Mouse (Mus musculus): Measurements from ENCODE around the gene Grid1. TPM values are rescaled to one million over a fixed set of nuclear protein-coding genes. Genes with fewer than 3 reads are reported as not detected.

The Grid1 gene
- polyA plus RNA-seq, 1 experiment from 2014 or later, result 0.65 TPM

- 89% methylated on average over 3 of the region's 3 CpGs for WGBS
- Histone ChIP-seq H3K27me3 (0 out of 2 replicates have a peak, but pooled peaks cover 3% of the 10 kb centered on the region), H3K36me3 (no peaks in the 10 kb centered on the region), H3K4me2 (replicated peaks) (no peak overlapping the region), H3K27ac (no peak overlapping the region), H3K4me3 (no peak overlapping the region), H3K9me3 (no peaks in the 10 kb centered on the region), H3K9ac (no peak overlapping the region), H3K4me1 (no peaks in the 10 kb centered on the region)
- ATAC-seq (ENCODE audit: insufficient number of reproducible peaks, insufficient read depth, low FRiP score, low TSS enrichment), result no peak
These were observed 64.7 kb downstream of the Grid1 start for GRCm38 (mm10) chr14:34884611-34885010.

DNA sequence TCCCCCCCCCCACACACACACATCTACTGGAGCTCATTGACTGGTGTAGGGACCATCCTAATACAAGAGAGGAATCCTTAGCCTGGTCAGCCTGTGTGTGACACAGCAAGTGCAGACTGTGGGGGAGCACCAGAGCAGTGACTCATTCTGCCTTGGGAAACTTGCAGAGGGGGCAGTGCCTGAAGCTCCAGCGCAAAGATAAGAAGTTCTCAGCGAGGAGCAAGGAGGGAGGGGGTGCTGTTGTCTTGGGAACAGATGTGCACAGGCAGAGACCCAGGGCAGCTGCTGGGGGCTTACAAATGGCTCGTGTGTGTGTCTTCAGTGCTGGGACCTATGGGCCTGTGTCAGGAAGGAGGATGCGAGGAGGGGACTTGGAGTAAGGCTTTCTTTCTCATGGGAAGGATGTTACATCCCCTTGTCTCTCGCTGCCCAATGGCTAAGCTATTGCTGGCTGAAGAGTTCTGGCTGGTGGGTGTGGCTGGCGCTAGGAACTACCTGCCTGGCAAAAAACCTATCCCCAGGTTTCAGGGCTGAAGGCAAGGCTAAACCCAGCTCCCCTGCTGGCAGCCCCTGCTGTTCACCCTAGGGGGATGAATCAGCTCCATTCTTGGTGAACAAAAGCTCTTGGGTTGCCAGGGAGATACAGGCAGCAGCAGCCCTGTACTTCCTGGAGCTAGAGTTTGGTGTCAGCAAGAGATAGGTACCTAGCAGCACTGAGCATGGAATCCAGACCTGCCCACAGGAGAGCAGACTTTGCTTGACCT, 72.0 kb downstream of the Grid1 start:
- 7% methylated on average over 6 of the region's 6 CpGs for WGBS
- no peak; the same call in 1 of the 2 replicates for ATAC-seq (ENCODE audit: insufficient number of reproducible peaks, insufficient read depth, low FRiP score, low TSS enrichment)
- no peaks in the 10 kb centered on the region for H3K9me3 ChIP-seq

DNA sequence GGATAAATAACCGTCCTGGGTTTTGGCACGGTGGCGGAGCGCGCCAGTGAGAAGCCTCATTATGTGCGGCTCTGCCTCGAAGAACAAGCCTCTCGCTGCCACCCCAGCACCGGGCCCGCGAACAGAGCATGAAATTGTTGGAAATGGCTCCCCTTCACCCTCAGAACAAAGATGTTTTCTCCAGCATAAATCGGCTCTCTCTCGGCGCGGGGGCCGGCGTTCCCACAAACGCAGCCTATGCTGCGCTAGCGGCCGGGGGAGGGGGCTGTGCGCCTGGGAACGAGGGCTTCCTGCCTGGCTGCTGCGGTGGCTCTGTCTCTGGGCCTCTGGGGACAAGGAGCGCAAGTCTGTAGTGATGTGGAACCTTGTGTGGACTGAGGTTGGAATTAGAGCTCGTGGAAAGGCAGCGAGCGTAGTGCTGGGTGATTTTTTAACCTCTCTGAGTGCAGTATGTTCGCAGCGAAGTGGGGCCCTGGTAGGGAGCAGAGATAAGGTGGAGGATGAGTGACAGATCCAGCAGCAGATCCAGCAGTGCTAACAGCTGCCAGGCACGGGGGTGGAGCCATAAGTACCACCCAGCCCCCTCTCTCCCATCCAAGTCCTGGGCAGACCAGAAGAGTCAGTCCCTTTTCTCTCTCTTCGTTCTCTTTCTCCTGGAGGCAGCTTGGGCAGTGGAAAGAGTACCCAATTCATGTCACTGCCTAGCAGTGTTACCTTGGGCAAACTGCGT, 76.5 kb downstream of the Grid1 start:
- Histone ChIP-seq H3K27ac (no peak overlapping the region), H3K9me3 (no peaks in the 10 kb centered on the region), H3K4me3 (peak overlapping the region; percentile 34), H3K4me2 (replicated peaks) (peak overlapping the region; percentile 69), H3K36me3 (no peaks in the 10 kb centered on the region), H3K9ac (peak overlapping the region; percentile 40; the same call in 1 of the 2 replicates), H3K4me1 (peaks cover 4% of the 10 kb centered on the region; the same call in 1 of the 2 replicates), H3K27me3 (peaks cover 22% of the 10 kb centered on the region)
- no peak; the same call in 1 of the 2 replicates for ATAC-seq (ENCODE audit: insufficient number of reproducible peaks, insufficient read depth, low FRiP score, low TSS enrichment)
- WGBS, result 6% methylated on average over 33 of the region's 33 CpGs

More for the DNA sequence above, 72.0 kb downstream of the Grid1 start:
- Histone ChIP-seq H3K4me1 (peaks cover 4% of the 10 kb centered on the region; the same call in 1 of the 2 replicates), H3K9ac (no peak overlapping the region), H3K27ac (no peak overlapping the region), H3K4me2 (replicated peaks) (no peak overlapping the region), H3K4me3 (no peak overlapping the region), H3K27me3 (peaks cover 18% of the 10 kb centered on the region), H3K36me3 (no peaks in the 10 kb centered on the region)

- 45% methylated on average over 4 of the region's 4 CpGs for WGBS
- Histone ChIP-seq H3K9ac (no peak overlapping the region), H3K27ac (no peak overlapping the region), H3K36me3 (no peaks in the 10 kb centered on the region), H3K9me3 (no peaks in the 10 kb centered on the region), H3K4me1 (no peaks in the 10 kb centered on the region), H3K4me2 (replicated peaks) (no peak overlapping the region), H3K27me3 (no peaks in the 10 kb centered on the region), H3K4me3 (no peak overlapping the region)
- no peak for ATAC-seq (ENCODE audit: insufficient number of reproducible peaks, insufficient read depth, low FRiP score, low TSS enrichment)
These were observed 83.9 kb downstream of the Grid1 start for GRCm38 (mm10) chr14:34903854-34904253.

GRCm38 (mm10) chr14:34905697-34906096, 85.8 kb downstream of the Grid1 start:
- no peak for ATAC-seq (ENCODE audit: insufficient number of reproducible peaks, insufficient read depth, low FRiP score, low TSS enrichment)
- Histone ChIP-seq H3K4me3 (no peak overlapping the region), H3K4me2 (replicated peaks) (no peak overlapping the region), H3K27ac (no peak overlapping the region), H3K36me3 (no peaks in the 10 kb centered on the region), H3K9ac (no peak overlapping the region), H3K9me3 (no peaks in the 10 kb centered on the region), H3K27me3 (no peaks in the 10 kb centered on the region), H3K4me1 (no peaks in the 10 kb centered on the region)
- 74% methylated on average over 2 of the region's 2 CpGs for WGBS

- no peaks in the 10 kb centered on the region for H3K4me1 ChIP-seq
- 61% methylated on average over 2 of the region's 2 CpGs for whole genome bisulfite sequencing
- no peaks in the 10 kb centered on the region for H3K36me3 ChIP-seq
- no peaks in the 10 kb centered on the region for H3K9me3 ChIP-seq
- H3K27ac ChIP-seq, result no peak overlapping the region
- no peak overlapping the region for H3K4me3 ChIP-seq
- H3K9ac ChIP-seq, result no peak overlapping the region
- no peak for ATAC-seq (ENCODE audit: insufficient number of reproducible peaks, insufficient read depth, low FRiP score, low TSS enrichment)
- H3K4me2 ChIP-seq (replicated peaks), result no peak overlapping the region
- H3K27me3 ChIP-seq, result no peaks in the 10 kb centered on the region
These were observed 88.5 kb downstream of the Grid1 start for GRCm38 (mm10) chr14:34908366-34908765.

GRCm38 (mm10) chr14:34908804-34909203, 88.9 kb downstream of the Grid1 start:
- Histone ChIP-seq H3K4me3 (no peak overlapping the region), H3K36me3 (no peaks in the 10 kb centered on the region), H3K4me1 (no peaks in the 10 kb centered on the region), H3K9me3 (no peaks in the 10 kb centered on the region), H3K27me3 (no peaks in the 10 kb centered on the region), H3K4me2 (replicated peaks) (no peak overlapping the region), H3K27ac (no peak overlapping the region), H3K9ac (no peak overlapping the region)
- WGBS, result 16% methylated on average over 4 of the region's 4 CpGs
- ATAC-seq (ENCODE audit: insufficient number of reproducible peaks, insufficient read depth, low FRiP score, low TSS enrichment), result no peak

DNA sequence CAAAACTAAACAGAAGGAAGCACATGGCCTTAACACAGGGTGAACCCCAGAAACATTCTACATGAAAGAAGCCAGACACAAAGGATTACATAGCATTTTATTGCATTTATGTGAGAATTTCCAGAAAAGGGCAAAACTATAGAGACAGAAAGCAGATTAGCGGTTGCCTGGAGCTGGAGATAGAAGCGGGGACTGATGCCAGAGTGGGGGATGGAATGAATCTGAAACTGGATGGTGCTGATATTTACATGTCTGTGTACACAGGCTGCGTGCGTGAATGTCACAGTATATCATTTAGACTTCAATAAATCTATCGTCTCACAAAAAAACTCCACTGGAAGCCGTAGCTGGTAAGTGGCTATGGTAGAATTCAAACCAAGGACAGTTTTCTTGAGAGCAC, 96.4 kb downstream of the Grid1 start:
- Histone ChIP-seq H3K4me2 (replicated peaks) (no peak overlapping the region), H3K36me3 (no peaks in the 10 kb centered on the region), H3K27me3 (no peaks in the 10 kb centered on the region), H3K4me3 (no peak overlapping the region), H3K27ac (no peak overlapping the region), H3K9me3 (no peaks in the 10 kb centered on the region), H3K9ac (no peak overlapping the region), H3K4me1 (no peaks in the 10 kb centered on the region)
- 90% methylated on average over 6 of the region's 6 CpGs for WGBS
- ATAC-seq (ENCODE audit: insufficient number of reproducible peaks, insufficient read depth, low FRiP score, low TSS enrichment), result no peak

- no peak overlapping the region for H3K4me3 ChIP-seq
- no peak for ATAC-seq (ENCODE audit: insufficient number of reproducible peaks, insufficient read depth, low FRiP score, low TSS enrichment)
- no peak overlapping the region for H3K27ac ChIP-seq
- H3K4me1 ChIP-seq, result no peaks in the 10 kb centered on the region
- H3K27me3 ChIP-seq, result no peaks in the 10 kb centered on the region
- no peaks in the 10 kb centered on the region for H3K36me3 ChIP-seq
- no peak overlapping the region for H3K9ac ChIP-seq
- no peaks in the 10 kb centered on the region for H3K9me3 ChIP-seq
- no peak overlapping the region for H3K4me2 ChIP-seq (replicated peaks)
- 33% methylated on average over 1 of the region's 1 CpGs for WGBS
These were observed 97.2 kb downstream of the Grid1 start for GRCm38 (mm10) chr14:34917111-34917510.

GRCm38 (mm10) chr14:34919221-34919620, 99.3 kb downstream of the Grid1 start:
- Histone ChIP-seq H3K4me2 (replicated peaks) (no peak overlapping the region), H3K4me1 (no peaks in the 10 kb centered on the region), H3K9me3 (no peaks in the 10 kb centered on the region), H3K4me3 (no peak overlapping the region), H3K36me3 (no peaks in the 10 kb centered on the region), H3K9ac (no peak overlapping the region), H3K27ac (no peak overlapping the region), H3K27me3 (no peaks in the 10 kb centered on the region)
- ATAC-seq (ENCODE audit: insufficient number of reproducible peaks, insufficient read depth, low FRiP score, low TSS enrichment), result no peak
- 82% methylated on average over 6 of the region's 6 CpGs for WGBS

DNA sequence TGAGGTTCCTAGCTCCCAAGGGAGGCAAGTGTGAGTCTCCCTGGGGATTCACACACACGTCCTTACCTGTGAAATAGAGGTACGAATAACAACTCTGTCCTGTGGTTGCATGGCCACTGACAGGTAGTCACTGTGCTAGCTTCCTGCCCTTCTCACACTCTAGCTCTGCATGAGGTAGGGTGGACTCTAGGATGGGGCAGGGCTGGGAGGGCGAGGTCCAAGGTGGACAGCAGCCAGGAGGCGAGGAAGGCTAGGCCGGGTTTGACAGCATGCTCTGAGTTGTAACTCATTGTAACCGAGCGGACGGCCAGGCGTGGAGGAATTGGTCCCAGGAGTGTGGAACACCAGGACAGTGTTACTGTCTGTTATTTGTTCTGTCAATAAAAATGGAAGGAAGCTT, 101.4 kb downstream of the Grid1 start:
- H3K36me3 ChIP-seq, result no peaks in the 10 kb centered on the region
- no peak overlapping the region for H3K27ac ChIP-seq
- no peak overlapping the region for H3K4me3 ChIP-seq
- WGBS, result 76% methylated on average over 9 of the region's 9 CpGs
- H3K4me1 ChIP-seq, result no peaks in the 10 kb centered on the region
- H3K4me2 ChIP-seq (replicated peaks), result no peak overlapping the region
- no peaks in the 10 kb centered on the region for H3K27me3 ChIP-seq
- H3K9me3 ChIP-seq, result no peaks in the 10 kb centered on the region
- H3K9ac ChIP-seq, result no peak overlapping the region
- ATAC-seq (ENCODE audit: insufficient number of reproducible peaks, insufficient read depth, low FRiP score, low TSS enrichment), result no peak

GRCm38 (mm10) chr14:34925021-34925420, 105.1 kb downstream of the Grid1 start:
- Histone ChIP-seq H3K9me3 (no peaks in the 10 kb centered on the region), H3K4me2 (replicated peaks) (no peak overlapping the region), H3K27ac (no peak overlapping the region), H3K27me3 (no peaks in the 10 kb centered on the region), H3K9ac (no peak overlapping the region), H3K4me3 (no peak overlapping the region), H3K36me3 (no peaks in the 10 kb centered on the region), H3K4me1 (no peaks in the 10 kb centered on the region)
- no peak for ATAC-seq (ENCODE audit: insufficient number of reproducible peaks, insufficient read depth, low FRiP score, low TSS enrichment)
- WGBS, result 69% methylated on average over 5 of the region's 5 CpGs

Measured in embryonic facial prominence, embryonic 12.5 days (tissue).